Mouse (Mus musculus) lung, embryonic 15.5 days (tissue): Measurements from ENCODE around the gene Gpm6a. TPM values are rescaled to one million over a fixed set of nuclear protein-coding genes. Genes with fewer than 3 reads are reported as not detected.
"Not testable (repeated sequence)": the region's sequence is repeated elsewhere in the genome, so short reads cannot be mapped to it uniquely, and the experiment has no call there.

Source experiments
- ATAC-seq: fragments of 200-750 bp; cut with Nextera tagmentation; 2 replicates; pipeline ENCODE4 v1.8.0; 2017; ENCODE audit warnings: moderate number of reproducible peaks, borderline replicate concordance; ENCODE audit not compliant: low FRiP score, low TSS enrichment; ENCODE audit errors: extremely low read depth
- H3K27ac ChIP-seq: fragments of 300-500 bp; sonication (generic); 2 replicates; pipeline ENCODE4 v1.5.1; 2015; ENCODE audit warnings: moderate library complexity, mild to moderate bottlenecking, inconsistent platforms
- H3K27me3 ChIP-seq: fragments of 300-500 bp; sonication (generic); 2 replicates; pipeline ENCODE4 v1.6.1; 2015; ENCODE audit warnings: inconsistent platforms
- H3K36me3 ChIP-seq: fragments of 300-500 bp; sonication (generic); 2 replicates; pipeline ENCODE4 v1.6.1; 2015; ENCODE audit warnings: inconsistent platforms
- H3K4me1 ChIP-seq: fragments of 300-500 bp; sonication (generic); 2 replicates; pipeline ENCODE4 v1.6.1; 2015; ENCODE audit warnings: inconsistent platforms
- H3K4me2 ChIP-seq: fragments of 300-500 bp; sonication (generic); 2 replicates; pipeline ENCODE4 v1.6.1; 2015; ENCODE audit warnings: inconsistent platforms, mild to moderate bottlenecking, moderate library complexity
- H3K4me3 ChIP-seq: fragments of 300-500 bp; sonication (generic); 2 replicates; pipeline ENCODE4 v1.5.1; 2015; ENCODE audit warnings: mild to moderate bottlenecking, inconsistent platforms
- H3K9ac ChIP-seq: fragments of 300-500 bp; sonication (generic); 2 replicates; pipeline ENCODE4 v1.6.1; 2015; ENCODE audit warnings: inconsistent platforms
- H3K9me3 ChIP-seq: fragments of 300-500 bp; sonication (generic); 2 replicates; pipeline ENCODE4 v1.6.1; 2016; ENCODE audit warnings: inconsistent platforms
- WGBS: fragments of 180-500 bp; shearing (Covaris S2); methylation state at CpG from one replicate; pipeline ENCODE4 v1.1.7; 2015; 5-methylcytosine and 5-hydroxymethylcytosine counted together
- polyA plus RNA-seq: library from polyadenylated mRNA; unstranded; fragments of >200 nt; fragmentation: Nextera tagmentation; extraction: Ambion mirVana; gene quantifications from 2 replicates; pipeline ENCODE4 v1.2.1, GENCODE M21; 2015

The Gpm6a gene
- polyA plus RNA-seq, 1 experiment from 2014 or later = 17.5 TPM

GRCm38 (mm10) chr8:55025851-55026660 is 71.4 kb downstream of the Gpm6a start:
- H3K9ac ChIP-seq = no peak overlapping the region
- H3K9me3 ChIP-seq = no peaks in the 10 kb centered on the region
- H3K4me3 ChIP-seq = no peak overlapping the region
- ATAC-seq = no peak
- no peaks in the 10 kb centered on the region for H3K36me3 ChIP-seq
- H3K27ac ChIP-seq = no peak overlapping the region
- 58% methylated on average over 10 of the region's 10 CpGs for WGBS
- H3K4me1 ChIP-seq = no peaks in the 10 kb centered on the region
- H3K27me3 ChIP-seq = no peaks in the 10 kb centered on the region
- no peak overlapping the region for H3K4me2 ChIP-seq

GRCm38 (mm10) chr8:55026661-55027000 is 72.0 kb downstream of the Gpm6a start:
- no peaks in the 10 kb centered on the region for H3K9me3 ChIP-seq
- no peak overlapping the region for H3K9ac ChIP-seq
- H3K4me1 ChIP-seq = no peaks in the 10 kb centered on the region
- no peaks in the 10 kb centered on the region for H3K36me3 ChIP-seq
- no peak overlapping the region for H3K4me2 ChIP-seq
- no peak overlapping the region for H3K4me3 ChIP-seq
- no peak for ATAC-seq
- whole genome bisulfite sequencing = 64% methylated on average over 2 of the region's 2 CpGs
- H3K27ac ChIP-seq = no peak overlapping the region
- H3K27me3 ChIP-seq = no peaks in the 10 kb centered on the region

DNA sequence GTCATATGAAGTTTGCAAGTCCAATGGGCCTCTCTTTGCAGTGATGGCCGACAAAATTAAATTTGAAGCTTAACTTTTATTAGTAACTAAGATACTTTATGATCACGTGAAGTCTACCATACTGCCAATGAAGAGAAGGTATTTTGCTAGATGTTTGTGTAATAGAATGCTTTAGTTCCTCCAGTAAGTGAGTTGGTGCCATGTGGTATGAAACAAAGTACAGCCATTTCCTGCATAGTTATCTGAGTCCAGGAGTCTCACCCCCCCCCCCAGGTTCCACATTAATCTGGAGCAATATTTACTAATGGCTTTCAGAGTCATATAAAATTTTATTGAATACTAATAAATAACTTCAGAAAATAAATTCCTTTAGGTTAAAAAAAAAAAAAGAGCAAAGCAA is 73.7 kb downstream of the Gpm6a start:
- no peak for ATAC-seq
- H3K9ac ChIP-seq = no peak overlapping the region
- no peak overlapping the region for H3K27ac ChIP-seq
- no peaks in the 10 kb centered on the region for H3K27me3 ChIP-seq
- H3K9me3 ChIP-seq = no peaks in the 10 kb centered on the region
- H3K4me3 ChIP-seq = no peak overlapping the region
- H3K4me1 ChIP-seq = no peaks in the 10 kb centered on the region
- no peaks in the 10 kb centered on the region for H3K36me3 ChIP-seq
- WGBS = 82% methylated on average over 2 of the region's 2 CpGs
- H3K4me2 ChIP-seq = no peak overlapping the region

DNA sequence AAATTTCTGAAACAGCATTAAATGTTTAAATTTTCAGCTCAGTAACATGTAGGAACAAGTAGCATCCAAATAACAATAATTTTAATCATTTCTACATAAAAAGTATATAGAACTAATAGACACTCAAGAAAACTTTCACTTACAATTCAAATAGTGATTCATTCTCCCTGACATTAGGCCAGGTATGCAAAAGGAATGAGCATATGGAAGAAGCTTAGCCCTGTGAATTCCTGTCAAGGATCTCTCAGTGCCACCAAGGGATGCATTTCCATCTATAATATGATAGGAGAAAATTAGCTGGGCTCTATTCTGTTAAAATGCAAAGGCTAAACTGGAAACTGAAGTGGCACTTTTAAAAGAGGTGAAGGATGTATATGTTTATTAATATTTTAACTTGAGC is 76.5 kb downstream of the Gpm6a start:
- Histone ChIP-seq H3K9me3 (no peaks in the 10 kb centered on the region), H3K4me1 (no peaks in the 10 kb centered on the region), H3K36me3 (no peaks in the 10 kb centered on the region), H3K27ac (no peak overlapping the region), H3K4me3 (no peak overlapping the region), H3K27me3 (no peaks in the 10 kb centered on the region), H3K4me2 (no peak overlapping the region), H3K9ac (no peak overlapping the region)
- no peak for ATAC-seq

GRCm38 (mm10) chr8:55034309-55034708 is 79.7 kb downstream of the Gpm6a start:
- H3K36me3 ChIP-seq = no peaks in the 10 kb centered on the region
- no peaks in the 10 kb centered on the region for H3K27me3 ChIP-seq
- ATAC-seq = no peak
- H3K9ac ChIP-seq = no peak overlapping the region
- WGBS = 6% methylated on average over 1 of the region's 1 CpGs
- H3K9me3 ChIP-seq = no peaks in the 10 kb centered on the region
- H3K4me1 ChIP-seq = no peaks in the 10 kb centered on the region
- H3K27ac ChIP-seq = no peak overlapping the region
- H3K4me3 ChIP-seq = no peak overlapping the region
- H3K4me2 ChIP-seq = no peak overlapping the region

DNA sequence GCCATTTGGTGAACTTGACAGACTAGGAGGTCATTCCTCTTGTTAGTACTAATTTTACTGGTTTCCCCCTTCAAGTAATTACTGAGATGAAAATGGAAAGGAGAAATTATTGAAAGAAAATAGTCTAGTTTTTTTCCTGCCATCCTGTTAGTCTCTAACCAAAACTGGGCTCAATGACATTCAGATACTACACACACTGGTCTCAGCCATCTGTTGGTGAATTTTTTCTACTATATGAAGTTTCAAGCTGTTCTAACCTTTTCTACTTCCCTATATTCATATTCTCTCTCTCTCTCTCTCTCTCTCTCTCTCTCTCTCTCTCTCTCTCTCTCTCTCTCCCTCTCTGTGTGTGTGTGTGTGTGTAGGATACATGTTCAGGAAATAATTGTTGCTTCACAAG is 80.8 kb downstream of the Gpm6a start:
- no peak overlapping the region for H3K27ac ChIP-seq
- no peaks in the 10 kb centered on the region for H3K36me3 ChIP-seq
- H3K4me3 ChIP-seq = no peak overlapping the region
- H3K9me3 ChIP-seq = no peaks in the 10 kb centered on the region
- no peaks in the 10 kb centered on the region for H3K27me3 ChIP-seq
- H3K4me1 ChIP-seq = no peaks in the 10 kb centered on the region
- no peak overlapping the region for H3K4me2 ChIP-seq
- H3K9ac ChIP-seq = no peak overlapping the region
- ATAC-seq = no peak

DNA sequence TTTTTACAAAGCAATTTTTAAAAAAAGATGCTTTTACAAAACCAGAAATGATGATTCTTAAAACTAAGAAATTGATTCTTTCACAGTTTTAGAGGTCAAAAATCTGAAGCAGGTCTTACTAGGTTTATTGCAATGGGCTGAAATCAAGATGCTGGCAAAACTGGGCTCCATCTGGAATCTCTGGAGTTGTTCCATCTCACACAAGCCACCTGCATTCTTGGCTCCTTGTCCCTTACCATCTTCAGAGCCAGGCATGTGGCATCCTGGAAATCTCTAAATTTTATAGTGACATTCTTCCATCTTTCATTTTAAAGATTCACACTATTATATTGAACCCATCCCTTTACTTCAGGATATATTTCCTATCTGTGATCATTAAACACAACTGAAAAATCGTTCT is 88.3 kb downstream of the Gpm6a start:
- no peaks in the 10 kb centered on the region for H3K4me1 ChIP-seq
- no peak overlapping the region for H3K4me2 ChIP-seq
- 49% methylated on average over 1 of the region's 1 CpGs for WGBS
- ATAC-seq = no peak
- H3K9me3 ChIP-seq = no peaks in the 10 kb centered on the region
- H3K27me3 ChIP-seq = no peaks in the 10 kb centered on the region
- no peak overlapping the region for H3K27ac ChIP-seq
- H3K4me3 ChIP-seq = no peak overlapping the region
- no peak overlapping the region for H3K9ac ChIP-seq
- H3K36me3 ChIP-seq = no peaks in the 10 kb centered on the region

- H3K9me3 ChIP-seq = no peaks in the 10 kb centered on the region
- ATAC-seq = no peak
- H3K9ac ChIP-seq = no peak overlapping the region
- no peak overlapping the region for H3K27ac ChIP-seq
- no peak overlapping the region for H3K4me3 ChIP-seq
- no peaks in the 10 kb centered on the region for H3K36me3 ChIP-seq
- no peaks in the 10 kb centered on the region for H3K27me3 ChIP-seq
- 82% methylated on average over 3 of the region's 3 CpGs for WGBS
- no peak overlapping the region for H3K4me2 ChIP-seq
- H3K4me1 ChIP-seq = no peaks in the 10 kb centered on the region
Observed at GRCm38 (mm10) chr8:55048396-55048795, 93.8 kb downstream of the Gpm6a start.

GRCm38 (mm10) chr8:55049979-55050378 is 95.3 kb downstream of the Gpm6a start:
- 73% methylated on average over 4 of the region's 4 CpGs for WGBS
- Histone ChIP-seq H3K27ac (no peak overlapping the region), H3K36me3 (no peaks in the 10 kb centered on the region), H3K4me1 (no peaks in the 10 kb centered on the region), H3K4me2 (no peak overlapping the region), H3K4me3 (no peak overlapping the region), H3K27me3 (no peaks in the 10 kb centered on the region), H3K9me3 (no peaks in the 10 kb centered on the region), H3K9ac (no peak overlapping the region)
- ATAC-seq = no peak

DNA sequence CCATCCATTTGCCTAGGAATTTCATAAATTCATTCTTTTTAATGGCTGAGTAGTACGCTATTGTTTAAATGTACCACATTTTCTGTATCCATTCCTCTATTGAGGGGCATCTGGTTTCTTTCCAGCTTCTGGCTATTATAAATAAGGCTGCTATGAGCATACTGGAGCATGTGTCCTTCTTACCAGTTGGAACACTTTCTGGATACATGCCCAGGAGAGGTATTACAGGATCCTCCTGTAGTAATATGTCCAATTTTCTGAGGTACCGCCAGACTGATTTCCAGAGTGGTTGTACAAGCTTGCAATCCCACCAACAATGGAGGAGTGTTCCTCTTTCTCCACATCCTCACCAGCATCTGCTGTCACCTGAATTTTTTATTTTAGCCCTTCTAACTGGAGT is 114.2 kb downstream of the Gpm6a start:
- H3K27me3 ChIP-seq, H3K4me3 ChIP-seq, H3K27ac ChIP-seq, H3K4me2 ChIP-seq, H3K36me3 ChIP-seq, H3K9me3 ChIP-seq, H3K4me1 ChIP-seq, H3K9ac ChIP-seq, ATAC-seq: not testable (repeated sequence)
- WGBS = 95% methylated on average over 2 of the region's 2 CpGs

DNA sequence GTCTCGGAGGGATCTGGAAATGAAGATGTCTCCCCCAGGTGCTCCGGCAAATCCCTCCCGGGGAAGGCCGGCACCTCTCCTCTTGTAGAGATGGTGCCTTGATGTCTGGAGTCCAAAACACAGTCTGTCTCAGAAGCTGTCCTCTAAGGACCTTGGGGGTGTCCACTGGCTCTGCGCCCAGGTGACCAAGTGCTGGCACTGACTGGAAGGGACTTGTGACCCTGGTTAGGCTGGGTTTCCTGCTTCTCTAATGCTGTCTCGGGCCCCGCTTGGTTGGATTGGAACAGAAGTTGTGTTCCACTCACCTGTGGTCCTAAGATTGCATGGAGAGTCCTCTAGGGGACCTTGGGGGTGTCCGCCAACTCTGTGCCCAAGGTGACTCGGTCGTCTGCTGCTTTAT is 118.8 kb downstream of the Gpm6a start:
- ATAC-seq = no peak
- Histone ChIP-seq H3K4me3 (no peak overlapping the region), H3K9ac (no peak overlapping the region), H3K27me3 (no peaks in the 10 kb centered on the region), H3K27ac (no peak overlapping the region), H3K36me3 (no peaks in the 10 kb centered on the region), H3K4me1 (no peaks in the 10 kb centered on the region), H3K9me3 (no peaks in the 10 kb centered on the region), H3K4me2 (no peak overlapping the region)
- whole genome bisulfite sequencing = 87% methylated on average over 10 of the region's 10 CpGs

GRCm38 (mm10) chr8:55102195-55102594 is 147.6 kb downstream of the Gpm6a start:
- no peak overlapping the region for H3K4me2 ChIP-seq

DNA sequence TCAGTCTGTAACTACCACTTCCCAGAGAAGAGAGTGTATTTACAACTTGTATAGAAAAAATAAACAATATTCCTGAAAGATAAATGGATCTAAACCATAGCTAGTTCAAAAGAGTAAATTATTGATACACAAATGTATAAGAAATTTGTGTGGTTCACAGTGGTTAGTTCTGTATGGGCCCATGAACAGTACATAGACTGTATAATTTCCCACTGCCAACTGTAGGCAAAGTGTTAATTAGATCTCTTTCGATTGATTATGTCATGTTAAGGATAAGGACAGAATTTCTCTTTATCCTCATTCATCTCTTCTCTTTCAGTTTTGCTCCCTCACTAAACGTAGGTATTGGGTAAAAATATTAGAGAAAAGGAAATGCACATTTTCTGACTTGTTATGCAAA is 148.4 kb downstream of the Gpm6a start:
- Histone ChIP-seq H3K9me3 (no peaks in the 10 kb centered on the region), H3K4me1 (no peaks in the 10 kb centered on the region), H3K27me3 (no peaks in the 10 kb centered on the region), H3K4me3 (no peak overlapping the region), H3K36me3 (no peaks in the 10 kb centered on the region), H3K4me2 (no peak overlapping the region), H3K9ac (no peak overlapping the region), H3K27ac (no peak overlapping the region)
- 57% methylated on average over 2 of the region's 2 CpGs for WGBS
- no peak for ATAC-seq

More at GRCm38 (mm10) chr8:55102195-55102594, 147.6 kb downstream of the Gpm6a start:
- no peak overlapping the region for H3K27ac ChIP-seq
- H3K4me1 ChIP-seq = no peaks in the 10 kb centered on the region
- no peaks in the 10 kb centered on the region for H3K36me3 ChIP-seq
- no peak for ATAC-seq
- no peaks in the 10 kb centered on the region for H3K9me3 ChIP-seq
- H3K9ac ChIP-seq = no peak overlapping the region
- no peaks in the 10 kb centered on the region for H3K27me3 ChIP-seq
- no peak overlapping the region for H3K4me3 ChIP-seq
